Mouse (Mus musculus) ZHBTc4 (cell line): ENCODE results near the gene Tulp1.

Experiments
- DNase-seq: peaks from one replicate; pipeline ENCODE4 v3.0.0-alpha.2; 2011; ENCODE audit warnings: low read depth, low spot score

The Tulp1 gene

DNA sequence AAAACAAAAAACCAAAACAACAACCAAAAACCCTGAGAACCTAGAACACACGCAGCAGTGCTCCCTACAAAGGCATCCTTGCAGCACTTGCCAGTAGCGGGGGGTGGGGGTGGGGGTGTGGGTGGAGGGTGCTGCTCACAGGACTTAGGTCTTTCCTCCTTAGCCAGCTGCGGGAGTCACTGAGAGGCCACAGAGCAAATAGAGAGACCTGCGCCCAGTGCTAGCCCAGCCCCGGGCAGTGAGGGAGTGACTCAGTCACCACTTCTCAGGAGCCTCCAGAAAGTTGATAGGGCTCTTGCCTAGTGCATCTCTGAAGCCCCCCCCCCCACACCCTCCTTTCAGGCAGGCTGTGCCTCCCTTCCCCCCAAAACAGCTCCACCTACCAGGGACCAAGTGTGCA, 4.0 kb upstream of the Tulp1 start:
- DNase-seq, result no peak

- peak; percentile 95 for DNase-seq
Observed at GRCm38 (mm10) chr17:28368449-28368848, 3.4 kb upstream of the Tulp1 start.

DNA sequence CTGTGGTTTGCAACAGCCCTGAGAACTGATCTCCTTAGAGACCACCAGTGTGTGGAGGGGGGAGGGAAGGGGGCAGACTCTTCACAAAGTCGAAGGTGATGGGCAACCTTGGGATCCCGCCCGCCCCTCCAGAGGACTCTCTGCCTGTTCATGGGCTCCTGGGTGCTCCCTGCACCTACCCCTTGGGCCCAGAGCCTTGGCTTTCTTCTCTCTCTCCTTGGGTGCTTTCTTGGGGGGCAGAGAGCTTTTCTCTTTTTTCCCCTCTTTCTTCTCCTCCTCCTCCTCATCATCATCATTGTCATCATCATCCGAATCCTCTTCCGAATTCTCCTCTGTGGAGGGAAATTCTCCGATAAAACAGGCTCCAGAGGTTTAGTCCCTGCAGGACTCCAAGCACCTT, 1.5 kb downstream of the Tulp1 start:
- DNase-seq, result no peak

- DNase-seq, result peak; percentile 76
Observed at GRCm38 (mm10) chr17:28362653-28363292, 2.2 kb downstream of the Tulp1 start.

DNA sequence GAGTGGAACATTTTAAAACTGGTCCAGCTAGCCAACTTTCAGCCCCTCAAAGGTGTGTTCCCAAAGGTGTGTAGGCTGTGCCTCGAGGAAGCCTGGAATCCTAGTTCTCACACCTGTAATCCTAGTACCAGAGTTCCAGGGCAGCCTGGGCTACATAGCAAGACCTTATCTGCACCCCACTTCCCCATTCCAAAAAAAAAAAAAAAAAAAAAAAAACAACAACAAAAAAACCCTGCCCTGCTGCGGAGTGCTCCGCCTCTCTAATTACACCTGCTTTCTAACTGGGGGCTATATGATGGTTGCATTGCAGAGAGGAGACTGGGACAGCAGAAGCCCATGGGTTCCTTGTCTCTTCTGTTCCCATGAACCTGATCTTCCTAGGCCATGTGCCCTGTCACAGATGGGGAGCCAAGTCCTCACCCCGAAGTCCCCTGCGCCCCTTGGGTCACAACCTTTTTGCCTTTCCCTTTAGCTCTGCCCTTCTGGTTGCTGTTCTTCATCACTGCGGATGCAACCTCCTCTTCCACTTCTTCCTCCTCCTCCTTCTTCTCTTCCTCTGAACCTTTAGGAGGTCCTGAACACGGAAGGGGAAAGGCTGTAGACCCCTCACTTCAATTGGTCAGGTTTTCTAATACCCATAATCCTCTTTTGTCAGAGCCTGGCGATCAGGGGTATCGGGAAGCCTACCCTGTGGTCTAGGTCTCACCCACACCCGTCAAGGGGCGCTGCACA, 2.9 kb downstream of the Tulp1 start:
- no peak for DNase-seq

- no peak for DNase-seq
Observed at GRCm38 (mm10) chr17:28360531-28361277, 4.3 kb downstream of the Tulp1 start.

- DNase-seq, result peak; percentile 55
Observed at GRCm38 (mm10) chr17:28358576-28359261, 6.3 kb downstream of the Tulp1 start.

GRCm38 (mm10) chr17:28355871-28356270, 9.2 kb downstream of the Tulp1 start:
- DNase-seq, result no peak

GRCm38 (mm10) chr17:28352018-28352417, 13.0 kb downstream of the Tulp1 start:
- DNase-seq, result no peak

- no peak for DNase-seq
Observed at GRCm38 (mm10) chr17:28351353-28351890, 13.6 kb downstream of the Tulp1 start.

DNA sequence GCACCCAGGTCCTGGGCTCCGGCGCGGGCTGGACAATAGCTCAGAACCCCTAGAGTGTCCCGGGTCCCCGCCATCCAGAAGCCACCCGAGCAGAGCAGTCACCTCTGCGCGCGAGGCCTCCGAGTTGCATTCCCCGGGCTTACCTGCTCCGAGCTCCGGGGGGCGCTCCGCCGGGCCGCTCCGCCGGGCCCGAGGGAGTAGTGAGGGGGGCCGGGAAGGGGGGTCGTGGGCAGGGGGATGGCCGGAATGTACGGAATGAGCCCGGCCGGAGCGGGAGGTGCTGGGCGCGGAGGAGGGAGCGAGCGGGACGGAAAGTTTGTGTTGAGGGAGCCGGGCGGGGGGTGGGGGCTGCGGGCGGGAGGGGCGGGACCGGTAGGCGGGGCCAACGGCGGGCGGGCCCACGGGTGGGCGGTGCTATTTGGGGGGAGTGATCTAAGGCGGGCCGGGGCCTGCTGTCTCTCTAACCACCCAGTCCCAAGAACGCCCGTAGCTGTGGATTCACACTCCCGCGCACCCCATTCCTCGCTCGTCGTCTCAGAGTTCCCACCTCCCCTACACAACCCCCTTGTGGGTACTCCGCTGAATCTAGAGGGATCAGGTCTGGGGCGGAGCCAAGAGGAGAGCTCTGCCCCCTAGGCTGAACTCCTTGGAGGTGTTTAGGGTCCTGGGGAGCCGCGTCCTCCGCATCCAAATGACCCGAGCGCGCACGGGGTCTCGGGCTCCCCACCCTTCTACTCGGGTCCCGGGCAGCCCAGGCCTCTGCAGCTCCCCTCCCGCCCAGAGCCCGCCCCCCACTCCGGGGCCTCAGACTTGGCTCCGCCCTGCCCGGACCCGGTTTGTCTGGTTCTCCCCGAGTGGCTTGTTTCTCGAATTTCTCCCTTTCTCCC, 14.3 kb downstream of the Tulp1 start, which contains the start of gene Tead3:
Gene Tead3, minus strand, starts transcription at position 352 of the 887 bp plus-strand sequence.
- peak; percentile 77 for DNase-seq

GRCm38 (mm10) chr17:28349901-28350465, 15.0 kb downstream of the Tulp1 start:
- peak; percentile 72 for DNase-seq

DNA sequence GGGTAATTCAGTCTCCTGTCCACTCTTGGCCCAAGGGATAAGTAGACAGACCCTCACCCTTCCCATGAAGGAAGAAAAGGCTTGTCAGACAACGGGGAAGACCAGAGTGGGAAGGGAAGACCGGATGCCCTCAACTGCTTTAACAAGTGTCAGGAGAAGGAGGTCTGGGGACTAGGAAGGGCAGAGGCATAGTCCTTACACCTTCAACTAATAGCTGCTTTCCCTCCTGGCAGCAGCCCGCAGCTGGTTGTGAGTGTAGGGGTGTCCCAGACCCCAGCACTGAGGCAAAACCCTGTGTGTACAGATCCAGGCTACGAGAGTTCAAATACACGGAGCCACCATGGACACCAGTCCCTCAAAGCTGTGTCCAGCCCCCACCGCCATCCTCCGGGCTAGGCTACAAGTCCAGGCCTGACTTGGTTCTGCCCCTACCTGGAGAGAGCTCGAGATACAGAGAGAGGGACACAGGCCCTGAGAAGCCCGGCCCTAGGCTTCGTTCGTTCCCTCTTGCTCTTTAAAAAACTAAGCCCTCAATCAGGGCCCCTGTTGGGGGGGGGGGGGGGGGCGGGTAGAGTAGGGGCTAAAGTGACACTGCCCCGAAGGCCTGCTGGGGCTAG, 15.7 kb downstream of the Tulp1 start:
- no peak for DNase-seq

DNA sequence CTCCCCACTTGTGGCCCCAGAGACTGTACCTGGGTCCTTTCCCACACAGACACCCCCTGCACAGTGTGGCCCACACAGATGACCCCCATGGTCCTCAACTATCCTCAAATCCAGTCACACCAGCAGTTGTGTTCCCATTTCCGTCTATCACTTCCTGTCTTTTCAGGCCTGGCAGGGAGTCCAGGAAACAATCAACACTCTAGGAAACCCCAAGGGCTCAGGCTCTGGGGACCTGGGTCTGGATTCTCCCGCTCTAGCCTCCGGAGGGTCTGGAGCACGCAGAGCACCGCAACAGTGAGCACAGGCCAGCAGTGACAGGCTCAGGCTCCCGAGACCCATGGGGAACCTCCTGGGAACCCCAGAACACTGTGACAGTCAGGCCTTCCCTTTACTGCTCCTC, 16.8 kb downstream of the Tulp1 start:
- DNase-seq, result no peak

DNA sequence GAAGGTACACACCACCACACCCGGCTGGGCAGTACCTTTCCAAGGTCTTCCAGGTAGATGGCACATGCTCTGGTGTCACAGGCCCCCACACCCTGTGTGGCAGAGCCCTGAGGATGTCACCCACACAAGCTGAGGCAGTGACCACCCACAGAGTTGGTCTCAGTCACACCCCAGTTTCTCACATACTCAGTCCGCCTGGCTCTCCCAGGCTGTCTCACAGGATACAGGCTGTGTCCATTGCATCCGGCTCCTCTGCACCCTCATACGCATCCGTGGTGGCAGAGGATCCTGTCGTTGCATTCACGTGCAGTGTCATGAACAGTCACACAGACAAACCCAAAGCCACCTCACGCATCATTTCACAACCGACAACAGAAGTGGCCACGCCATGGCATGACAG, 17.7 kb downstream of the Tulp1 start:
- DNase-seq, result no peak

- no peak for DNase-seq
Observed at GRCm38 (mm10) chr17:28345882-28346281, 19.1 kb downstream of the Tulp1 start.

- peak; percentile 41 for DNase-seq
Observed at GRCm38 (mm10) chr17:28345271-28345721, 19.7 kb downstream of the Tulp1 start.

- DNase-seq, result no peak
Observed at GRCm38 (mm10) chr17:28344670-28345069, 20.4 kb downstream of the Tulp1 start.

DNA sequence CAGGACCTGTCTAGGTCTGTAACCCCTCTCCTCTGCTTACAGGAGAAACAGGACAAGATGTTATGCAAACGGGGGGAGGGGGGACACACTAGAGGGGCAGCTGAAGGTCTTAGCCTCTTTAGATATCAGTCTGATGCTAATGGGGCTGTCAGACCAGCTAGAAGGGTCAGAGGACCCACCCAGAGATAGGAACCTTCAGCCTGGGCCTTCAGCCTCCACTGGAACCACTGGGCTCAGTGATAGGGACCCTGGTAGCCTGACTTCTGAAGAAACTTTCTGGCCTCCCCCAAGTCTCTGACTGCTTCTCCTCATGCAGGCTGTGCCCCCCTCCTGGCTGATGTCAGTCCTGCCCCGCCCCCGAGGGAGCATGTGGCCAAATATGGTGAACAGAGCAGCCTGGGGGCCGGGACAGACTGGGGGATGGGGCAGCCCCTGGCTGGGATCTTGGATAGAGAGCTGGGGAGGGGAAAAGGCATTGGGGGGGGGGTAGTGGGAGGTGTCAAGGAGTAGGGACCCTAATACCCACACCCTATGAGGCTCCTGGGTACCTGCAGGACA, 20.9 kb downstream of the Tulp1 start:
- peak; percentile 42 for DNase-seq
